15 mouse cellular contexts compared by ENCODE assay signal in the genomic region with DNA sequence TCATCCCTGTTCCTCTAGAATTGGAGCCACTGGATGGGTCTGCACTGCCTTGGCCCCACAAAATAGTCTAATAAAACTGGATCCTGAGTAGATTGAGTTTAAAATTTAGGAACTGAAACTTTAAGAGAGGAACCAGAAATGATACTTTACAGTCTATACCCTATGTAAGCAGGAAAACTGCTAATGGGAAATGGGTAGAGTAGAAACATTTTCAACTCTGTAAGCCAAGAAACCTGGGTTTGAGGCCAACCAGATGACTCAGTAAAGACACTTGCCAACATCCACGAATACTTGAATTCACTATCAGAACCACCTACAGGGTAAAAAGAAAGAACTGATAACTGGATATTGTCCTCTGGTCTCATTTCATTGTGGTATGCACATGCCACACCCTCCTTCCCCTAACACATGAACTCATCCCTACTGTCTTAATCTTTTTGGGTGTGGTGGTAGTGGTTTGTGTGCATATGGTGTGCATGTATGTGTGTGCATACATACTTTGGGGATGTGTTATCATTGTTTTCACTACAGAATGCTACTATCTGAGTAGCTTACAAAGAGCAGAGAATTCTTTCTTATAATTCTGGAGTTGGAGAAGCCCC.
"Had no signal": no experiment of that assay in that cellular context is flagged by ENCODE, and none has a peak within 500 bp of the region (broad histone marks: within the 10 kb centered on the region; RNA-seq: fewer than 3 reads in every experiment).

No protein-coding gene starts in this region.

- ATAC-seq: liver, postnatal 0 days; lung, postnatal 0 days had no signal

- DNase-seq: kidney, adult 18-20 months; kidney, adult 9 months; kidney, postnatal 14 days; kidney, postnatal 4 days; left cerebral cortex, postnatal 4 days; liver, postnatal 0 days; lung, embryonic 14.5 days; midbrain, embryonic 14.5 days; right cerebral cortex, adult 18-20 months; right cerebral cortex, postnatal 14 days; spleen, adult 18-20 months; thymus, adult 2 months; thymus, postnatal 14 days; thymus, postnatal 4 days had no signal
